Mouse (Mus musculus): ENCODE measurements around the gene Tm9sf1. TPM values are rescaled to one million over a fixed set of nuclear protein-coding genes. Genes with fewer than 3 reads are reported as not detected.

Tm9sf1 gene
- polyA plus RNA-seq, 1 experiment from 2014 or later: 117 TPM

DNA sequence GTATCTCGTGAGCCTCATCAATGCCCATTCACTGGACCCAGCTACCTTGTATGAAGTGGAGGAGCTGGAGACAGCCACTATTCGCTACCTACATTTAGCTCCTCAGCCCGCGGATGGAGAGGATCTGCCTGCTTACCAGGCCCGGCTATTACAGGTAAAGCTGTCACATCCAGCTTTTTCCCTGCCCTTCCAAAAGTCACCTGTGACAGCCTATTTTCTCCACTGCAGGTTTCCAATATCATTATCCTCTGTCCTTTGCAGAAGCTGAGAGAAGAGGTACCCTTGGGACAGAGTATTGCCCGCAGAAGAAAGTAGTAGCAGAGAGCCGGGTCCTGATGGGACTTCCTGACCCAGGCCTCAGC lies 40.4 kb downstream of the Tm9sf1 start, which contains the start of gene Irf9:
TSS of gene Irf9 (plus strand) at position 301 of the 362 bp plus-strand sequence.
- peaks cover 65% of the 10 kb centered on the region for H3K36me3 ChIP-seq (ENCODE audit: control insufficient read depth, insufficient read depth, low read length)
- ATAC-seq (ENCODE audit: low FRiP score, low TSS enrichment): no peak
- H3K4me2 ChIP-seq (replicated peaks; ENCODE audit: low read depth, low read length): peak within 1 kb of the TSS; percentile 41
- no peaks in the 10 kb centered on the region for H3K27me3 ChIP-seq (ENCODE audit: control insufficient read depth, insufficient read depth, low read length)
- H3K9me3 ChIP-seq (ENCODE audit: control insufficient read depth, low read length): no peaks in the 10 kb centered on the region
- peaks cover 5% of the 10 kb centered on the region; the same call in 1 of the 2 replicates for H3K4me1 ChIP-seq (ENCODE audit: control insufficient read depth, insufficient read depth, low read length)
- 74% methylated on average over 7 of the region's 7 CpGs for WGBS
- H3K9ac ChIP-seq (ENCODE audit: low read depth, low read length): peak within 1 kb of the TSS; percentile 52; the same call in 1 of the 2 replicates
- peak within 1 kb of the TSS; percentile 33 for H3K4me3 ChIP-seq (ENCODE audit: low read length)
- H3K27ac ChIP-seq (ENCODE audit: low read depth, low read length): peak within 1 kb of the TSS; percentile 70

DNA sequence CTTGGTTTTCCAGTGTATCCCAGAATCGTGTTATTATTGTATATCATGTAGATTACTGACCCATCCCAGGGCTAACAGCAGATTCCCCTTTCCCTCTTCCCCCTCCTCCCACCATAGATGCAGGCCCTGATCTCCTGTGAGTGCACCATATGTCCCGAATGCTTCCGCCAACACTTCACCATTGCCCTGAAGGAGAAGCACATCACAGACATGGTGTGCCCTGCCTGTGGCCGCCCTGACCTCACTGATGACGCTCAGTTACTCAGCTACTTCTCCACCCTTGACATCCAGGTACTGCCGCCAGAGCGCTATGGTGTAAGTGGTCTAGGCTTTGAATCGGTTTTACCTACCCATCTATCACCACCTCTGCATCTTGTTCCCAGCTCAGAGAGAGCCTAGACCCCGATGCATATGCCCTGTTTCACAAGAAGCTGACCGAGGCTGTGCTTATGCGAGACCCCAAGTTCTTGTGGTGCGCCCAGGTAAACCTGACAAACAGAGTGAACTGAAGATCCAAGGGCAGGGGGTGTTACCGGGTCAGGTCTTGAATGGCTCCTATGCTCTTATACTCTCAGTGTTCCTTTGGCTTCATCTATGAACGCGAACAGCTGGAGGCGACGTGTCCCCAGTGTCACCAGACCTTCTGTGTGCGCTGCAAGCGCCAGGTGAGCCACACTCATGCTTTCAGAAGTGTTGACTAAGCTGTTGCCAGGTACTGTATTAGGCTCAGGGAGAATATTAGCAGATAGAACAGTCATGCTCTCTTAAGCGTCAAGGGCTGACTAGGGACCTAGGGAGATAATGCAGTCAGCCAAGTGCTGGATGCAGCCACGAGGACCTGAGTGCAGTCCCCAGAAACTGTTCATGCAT lies 44.9 kb downstream of the Tm9sf1 start:
- Histone ChIP-seq H3K4me1 (ENCODE audit: control insufficient read depth, insufficient read depth, low read length) (no peaks in the 10 kb centered on the region), H3K4me2 (replicated peaks; ENCODE audit: low read depth, low read length) (no peak overlapping the region), H3K9me3 (ENCODE audit: control insufficient read depth, low read length) (no peaks in the 10 kb centered on the region), H3K27me3 (ENCODE audit: control insufficient read depth, insufficient read depth, low read length) (no peaks in the 10 kb centered on the region), H3K9ac (ENCODE audit: low read depth, low read length) (no peak overlapping the region), H3K36me3 (ENCODE audit: control insufficient read depth, insufficient read depth, low read length) (peaks cover 79% of the 10 kb centered on the region), H3K27ac (ENCODE audit: low read depth, low read length) (no peak overlapping the region), H3K4me3 (ENCODE audit: low read length) (no peak overlapping the region)
- WGBS: 88% methylated on average over 21 of the region's 21 CpGs
- ATAC-seq (ENCODE audit: low FRiP score, low TSS enrichment): no peak

DNA sequence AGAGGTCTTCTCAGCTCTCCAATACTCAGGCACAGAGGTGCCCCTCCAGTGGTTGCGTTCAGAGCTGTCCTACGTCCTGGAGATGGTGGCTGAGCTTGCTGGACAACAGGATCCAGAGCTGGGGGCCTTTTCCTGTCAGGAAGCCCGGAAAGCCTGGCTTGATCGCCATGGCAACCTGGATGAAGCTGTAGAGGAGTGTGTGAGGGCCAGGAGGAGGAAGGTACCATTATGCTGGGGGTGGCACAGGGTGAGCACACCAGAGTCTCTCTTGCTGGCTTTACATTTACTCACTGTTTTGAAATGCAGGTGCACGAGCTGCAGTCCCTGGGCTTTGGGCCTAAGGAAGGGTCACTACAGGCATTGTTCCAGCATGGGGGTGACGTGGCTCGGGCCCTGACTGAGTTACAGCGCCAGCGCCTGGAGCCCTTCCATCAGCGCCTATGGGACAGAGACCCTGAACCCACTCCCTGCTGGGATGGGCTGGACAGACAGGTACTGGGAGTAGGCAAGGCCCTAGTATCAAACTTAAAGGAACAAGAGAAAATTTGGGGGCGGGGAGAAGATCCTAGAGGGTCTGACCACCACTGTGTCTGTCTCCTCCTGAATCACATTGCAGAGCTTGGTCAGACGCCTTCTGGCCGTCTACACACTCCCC lies 47.4 kb downstream of the Tm9sf1 start:
- no peak overlapping the region for H3K27ac ChIP-seq (ENCODE audit: low read depth, low read length)
- ATAC-seq (ENCODE audit: low FRiP score, low TSS enrichment): no peak
- no peak overlapping the region for H3K4me3 ChIP-seq (ENCODE audit: low read length)
- H3K27me3 ChIP-seq (ENCODE audit: control insufficient read depth, insufficient read depth, low read length): no peaks in the 10 kb centered on the region
- H3K9me3 ChIP-seq (ENCODE audit: control insufficient read depth, low read length): no peaks in the 10 kb centered on the region
- WGBS: 80% methylated on average over 13 of the region's 13 CpGs
- peaks cover 65% of the 10 kb centered on the region for H3K36me3 ChIP-seq (ENCODE audit: control insufficient read depth, insufficient read depth, low read length)
- H3K4me2 ChIP-seq (replicated peaks; ENCODE audit: low read depth, low read length): no peak overlapping the region
- peaks cover 10% of the 10 kb centered on the region for H3K4me1 ChIP-seq (ENCODE audit: control insufficient read depth, insufficient read depth, low read length)
- no peak overlapping the region for H3K9ac ChIP-seq (ENCODE audit: low read depth, low read length)

DNA sequence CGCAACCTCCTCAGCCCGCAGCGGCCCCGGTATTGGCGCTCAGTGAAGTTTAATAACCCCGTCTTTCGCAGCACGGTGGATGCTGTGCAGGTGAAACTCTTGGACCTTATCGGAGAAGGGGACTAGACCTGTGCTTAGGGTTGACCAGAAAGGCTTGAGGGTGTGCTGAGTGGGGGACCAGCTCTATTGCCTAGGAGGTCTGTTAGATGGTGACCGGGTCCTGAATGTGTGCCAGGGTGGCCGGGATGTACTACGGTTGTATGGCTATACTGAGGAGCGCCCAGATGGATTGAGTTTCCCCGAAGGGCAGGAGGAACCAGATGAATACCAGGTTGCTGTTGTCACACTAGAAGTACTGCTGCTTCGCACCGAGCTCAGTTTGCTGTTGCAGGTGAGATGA lies 51.4 kb downstream of the Tm9sf1 start:
- peak overlapping the region; percentile 89 for H3K4me2 ChIP-seq (replicated peaks; ENCODE audit: low read depth, low read length)
- no peaks in the 10 kb centered on the region for H3K9me3 ChIP-seq (ENCODE audit: control insufficient read depth, low read length)
- peaks cover 37% of the 10 kb centered on the region for H3K36me3 ChIP-seq (ENCODE audit: control insufficient read depth, insufficient read depth, low read length)
- 3% methylated on average over 16 of the region's 16 CpGs for WGBS
- H3K27ac ChIP-seq (ENCODE audit: low read depth, low read length): peak overlapping the region; percentile 95; the same call in 1 of the 2 replicates
- no peak for ATAC-seq (ENCODE audit: low FRiP score, low TSS enrichment)
- H3K27me3 ChIP-seq (ENCODE audit: control insufficient read depth, insufficient read depth, low read length): no peaks in the 10 kb centered on the region
- H3K4me1 ChIP-seq (ENCODE audit: control insufficient read depth, insufficient read depth, low read length): peaks cover 17% of the 10 kb centered on the region
- H3K9ac ChIP-seq (ENCODE audit: low read depth, low read length): peak overlapping the region; percentile 80
- peak overlapping the region; percentile 96 for H3K4me3 ChIP-seq (ENCODE audit: low read length)

DNA sequence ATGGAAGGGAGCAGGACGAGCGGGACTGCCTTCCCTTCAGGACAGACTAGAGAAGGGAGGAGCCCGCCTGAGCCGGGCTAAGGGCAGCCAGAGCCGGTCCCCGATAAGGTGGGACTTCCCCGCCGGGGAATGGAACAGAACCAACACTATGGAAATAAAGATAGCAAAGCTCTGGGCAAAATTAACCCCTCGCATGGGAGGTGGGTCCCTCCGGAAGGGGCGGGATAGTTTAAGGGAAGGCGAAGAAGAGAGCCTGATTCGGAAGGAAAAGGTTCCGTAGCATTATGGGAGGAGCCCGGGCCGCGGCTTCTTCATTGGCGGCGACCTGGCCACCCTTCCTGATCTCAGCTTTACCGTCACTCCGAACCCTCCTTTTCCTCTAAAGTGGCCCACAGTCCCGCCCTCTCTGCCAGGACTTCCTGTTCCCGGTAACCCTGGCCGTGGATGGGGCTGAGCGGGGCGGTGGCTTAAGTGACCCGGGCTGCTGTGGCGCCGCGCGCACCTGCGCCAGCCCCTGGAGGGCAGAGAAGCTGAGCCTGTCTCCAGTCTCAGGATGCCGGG lies 52.2 kb downstream of the Tm9sf1 start, which contains the start of gene Rnf31:
TSS of gene Rnf31 (plus strand) at position 378 of the 561 bp plus-strand sequence.
- peak; percentile 90 for ATAC-seq (ENCODE audit: low FRiP score, low TSS enrichment)
- peak within 1 kb of the TSS; percentile 89 for H3K4me2 ChIP-seq (replicated peaks; ENCODE audit: low read depth, low read length)
- H3K4me3 ChIP-seq (ENCODE audit: low read length): peak within 1 kb of the TSS; percentile 96
- H3K4me1 ChIP-seq (ENCODE audit: control insufficient read depth, insufficient read depth, low read length): peaks cover 17% of the 10 kb centered on the region
- no peaks in the 10 kb centered on the region for H3K9me3 ChIP-seq (ENCODE audit: control insufficient read depth, low read length)
- peak within 1 kb of the TSS; percentile 95 for H3K27ac ChIP-seq (ENCODE audit: low read depth, low read length)
- H3K36me3 ChIP-seq (ENCODE audit: control insufficient read depth, insufficient read depth, low read length): peaks cover 32% of the 10 kb centered on the region
- under 1% methylated on average over 33 of the region's 33 CpGs for WGBS
- peak within 1 kb of the TSS; percentile 80 for H3K9ac ChIP-seq (ENCODE audit: low read depth, low read length)
- H3K27me3 ChIP-seq (ENCODE audit: control insufficient read depth, insufficient read depth, low read length): no peaks in the 10 kb centered on the region

DNA sequence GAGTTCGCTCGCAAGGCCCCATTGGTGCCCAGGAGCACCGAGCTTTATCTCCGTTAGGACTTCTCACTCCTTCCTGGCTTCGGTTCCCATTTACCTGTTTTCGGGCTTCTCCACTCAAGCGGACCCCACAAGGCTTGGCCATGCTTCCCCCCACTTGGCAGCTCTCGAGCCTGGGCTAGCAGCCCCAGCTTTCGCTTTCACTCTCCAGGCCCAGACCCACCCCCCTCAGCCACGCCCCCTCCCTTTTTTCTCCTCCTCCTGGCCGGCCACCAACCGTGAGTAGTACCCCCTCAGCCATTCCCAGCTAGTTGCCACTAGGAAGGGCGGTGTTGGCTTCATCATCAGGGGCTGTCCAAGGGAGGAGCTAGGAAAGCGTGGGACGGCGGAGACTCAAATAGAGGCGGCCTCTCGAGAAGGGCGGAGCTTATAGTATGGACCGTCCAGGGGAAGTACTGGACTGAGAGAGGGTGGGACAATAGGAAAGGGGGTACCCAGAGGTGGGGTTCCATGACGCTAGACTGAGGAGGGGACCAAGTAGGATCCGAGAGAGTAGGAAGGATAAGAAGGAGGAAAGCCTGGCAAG lies 52.8 kb downstream of the Tm9sf1 start, which contains the start of gene Psme2:
TSS of gene Psme2 (minus strand) at position 366 of the 583 bp plus-strand sequence.
- peaks cover 26% of the 10 kb centered on the region for H3K36me3 ChIP-seq (ENCODE audit: control insufficient read depth, insufficient read depth, low read length)
- H3K9me3 ChIP-seq (ENCODE audit: control insufficient read depth, low read length): no peaks in the 10 kb centered on the region
- WGBS: under 1% methylated on average over 22 of the region's 22 CpGs
- peak within 1 kb of the TSS; percentile 96 for H3K4me3 ChIP-seq (ENCODE audit: low read length)
- ATAC-seq (ENCODE audit: low FRiP score, low TSS enrichment): peak; percentile 97
- H3K9ac ChIP-seq (ENCODE audit: low read depth, low read length): peak within 1 kb of the TSS; percentile 80
- H3K4me1 ChIP-seq (ENCODE audit: control insufficient read depth, insufficient read depth, low read length): peaks cover 17% of the 10 kb centered on the region
- H3K4me2 ChIP-seq (replicated peaks; ENCODE audit: low read depth, low read length): peak within 1 kb of the TSS; percentile 89
- H3K27me3 ChIP-seq (ENCODE audit: control insufficient read depth, insufficient read depth, low read length): no peaks in the 10 kb centered on the region
- H3K27ac ChIP-seq (ENCODE audit: low read depth, low read length): peak within 1 kb of the TSS; percentile 95

DNA sequence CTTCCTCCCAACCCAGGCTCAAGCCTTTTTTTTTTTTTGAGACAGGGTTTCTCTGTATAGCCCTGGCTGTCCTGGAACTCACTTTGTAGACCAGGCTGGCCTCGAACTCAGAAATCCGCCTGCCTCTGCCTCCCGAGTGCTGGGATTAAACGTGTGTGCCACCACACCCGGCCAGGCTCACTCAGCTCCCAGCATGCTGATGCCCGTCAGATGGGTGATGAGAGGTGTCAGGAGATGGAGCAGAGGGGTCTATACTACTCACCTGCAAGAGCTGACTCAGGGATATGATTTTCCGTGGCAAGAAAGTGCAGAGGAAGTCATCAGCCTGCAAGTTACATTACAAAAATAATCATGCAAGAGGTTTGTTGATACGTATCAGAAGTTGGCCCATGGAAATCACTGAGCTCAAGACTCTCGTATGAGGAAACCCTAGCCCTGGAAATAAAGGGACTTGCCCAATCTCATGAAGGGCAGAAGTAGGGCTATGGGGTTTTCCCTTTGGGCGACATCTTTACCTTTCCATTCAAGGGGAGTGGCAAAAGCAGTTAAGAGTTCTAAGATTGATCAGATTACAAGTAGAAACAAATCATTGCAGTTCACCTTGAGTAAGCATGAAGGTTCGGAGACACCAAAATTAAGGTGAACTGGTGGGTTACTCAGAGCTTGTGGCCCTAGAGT lies 53.7 kb downstream of the Tm9sf1 start:
- no peak for ATAC-seq (ENCODE audit: low FRiP score, low TSS enrichment)
- WGBS: 82% methylated on average over 11 of the region's 11 CpGs
- Histone ChIP-seq H3K27ac (ENCODE audit: low read depth, low read length) (peak overlapping the region; percentile 71; the same call in 1 of the 2 replicates), H3K4me1 (ENCODE audit: control insufficient read depth, insufficient read depth, low read length) (peaks cover 17% of the 10 kb centered on the region), H3K9ac (ENCODE audit: low read depth, low read length) (peak overlapping the region; percentile 75; the same call in 1 of the 2 replicates), H3K27me3 (ENCODE audit: control insufficient read depth, insufficient read depth, low read length) (no peaks in the 10 kb centered on the region), H3K9me3 (ENCODE audit: control insufficient read depth, low read length) (no peaks in the 10 kb centered on the region), H3K4me3 (ENCODE audit: low read length) (peak overlapping the region; percentile 96), H3K4me2 (replicated peaks; ENCODE audit: low read depth, low read length) (peak overlapping the region; percentile 89), H3K36me3 (ENCODE audit: control insufficient read depth, insufficient read depth, low read length) (peaks cover 17% of the 10 kb centered on the region)

DNA sequence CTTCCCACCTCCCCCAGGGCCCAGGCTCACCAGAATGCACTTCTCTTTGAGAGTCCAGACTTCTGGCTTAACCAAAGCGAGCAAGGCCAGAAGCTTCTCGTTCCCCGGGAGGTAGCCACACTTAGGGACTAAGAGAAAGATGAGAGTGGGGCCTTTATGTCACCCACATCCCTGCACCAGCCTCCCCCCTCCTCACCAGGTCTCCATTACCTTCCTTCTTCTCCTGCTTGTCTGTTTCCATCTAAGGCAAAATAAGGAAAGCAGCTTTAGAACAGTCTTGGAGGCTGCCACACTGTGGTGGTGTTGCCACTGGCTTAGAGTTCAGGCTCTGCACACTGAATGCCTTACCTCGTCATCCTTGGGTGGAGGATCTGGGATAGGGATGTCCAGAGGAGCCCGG lies 54.3 kb downstream of the Tm9sf1 start:
- Histone ChIP-seq H3K9ac (ENCODE audit: low read depth, low read length) (no peak overlapping the region), H3K27ac (ENCODE audit: low read depth, low read length) (no peak overlapping the region), H3K9me3 (ENCODE audit: control insufficient read depth, low read length) (no peaks in the 10 kb centered on the region), H3K27me3 (ENCODE audit: control insufficient read depth, insufficient read depth, low read length) (no peaks in the 10 kb centered on the region), H3K4me1 (ENCODE audit: control insufficient read depth, insufficient read depth, low read length) (peaks cover 17% of the 10 kb centered on the region), H3K4me2 (replicated peaks; ENCODE audit: low read depth, low read length) (no peak overlapping the region), H3K36me3 (ENCODE audit: control insufficient read depth, insufficient read depth, low read length) (peaks cover 11% of the 10 kb centered on the region), H3K4me3 (ENCODE audit: low read length) (no peak overlapping the region)
- 94% methylated on average over 5 of the region's 5 CpGs for WGBS
- ATAC-seq (ENCODE audit: low FRiP score, low TSS enrichment): no peak
